Mouse (Mus musculus) ES-E14 (cell line): ENCODE measurements at regions not wholly inside any gene's neighbourhood (a gene's known extent, or its start where the extent isn't known, plus 50 kb on each side); places are given as distances from the start of the nearest gene placed in this dataset.

Source experiments
- DNase-seq: peaks from one replicate; pipeline ENCODE4 v3.0.0-alpha.2; 2013; ENCODE audit warnings: low read depth, low spot score
- H3K27ac ChIP-seq: 2 replicates; pipeline ENCODE4 v1.5.1; 2012; ENCODE audit warnings: low read depth, mild to moderate bottlenecking, low read length, moderate library complexity, mixed read lengths; ENCODE audit not compliant: poor library complexity, insufficient read depth, severe bottlenecking
- H3K36me3 ChIP-seq: 2 replicates; pipeline ENCODE4 v1.6.1; 2012; ENCODE audit warnings: mild to moderate bottlenecking, low read length, moderate library complexity, mixed read lengths; ENCODE audit not compliant: control insufficient read depth, poor library complexity, insufficient read depth, severe bottlenecking
- H3K4me1 ChIP-seq, 2 experiments: fragments of 150-350 bp in 1 of 2; sonication (generic) in 1 of 2; 2 replicates each; pipeline ENCODE4 v1.6.1; 2012; ENCODE audit warnings: low read length in 2 of 2, mild to moderate bottlenecking in 1 of 2, mixed read lengths in 1 of 2; ENCODE audit not compliant: control insufficient read depth in 2 of 2, insufficient read depth in 2 of 2, poor library complexity in 1 of 2
- H3K4me3 ChIP-seq, 2 experiments: fragments of 150-350 bp in 1 of 2; sonication (generic) in 1 of 2; 2 replicates each; pipeline ENCODE4 v1.5.1; 2012; ENCODE audit warnings: low read length in 2 of 2, low read depth in 1 of 2, mild to moderate bottlenecking in 1 of 2, mixed read lengths in 1 of 2; ENCODE audit not compliant: insufficient read depth in 1 of 2, poor library complexity in 1 of 2, severe bottlenecking in 1 of 2
- H3K9ac ChIP-seq: 2 replicates; pipeline ENCODE4 v1.6.1; 2012; ENCODE audit warnings: low read depth, mild to moderate bottlenecking, low read length, mixed read lengths; ENCODE audit not compliant: poor library complexity, insufficient read depth, severe bottlenecking
- H3K9me3 ChIP-seq: fragments of 150-350 bp; sonication (generic); 2 replicates; pipeline ENCODE4 v1.6.1; 2012; ENCODE audit warnings: low read depth, mild to moderate bottlenecking, low read length; ENCODE audit not compliant: control insufficient read depth, insufficient read depth
- CHD2 ChIP-seq: IDR thresholded peaks from 2 replicates; pipeline ENCODE4 v1.6.1; 2014; ENCODE audit warnings: mild to moderate bottlenecking, low read depth, low read length, inconsistent platforms
- HCFC1 ChIP-seq: IDR thresholded peaks from 2 replicates; pipeline ENCODE4 v1.6.1; 2012; ENCODE audit warnings: low read length, inconsistent platforms, borderline replicate concordance; ENCODE audit not compliant: insufficient read depth
- MAFK ChIP-seq: IDR thresholded peaks from 2 replicates; pipeline ENCODE4 v1.6.1; 2014; ENCODE audit warnings: mild to moderate bottlenecking, low read depth, low read length, inconsistent platforms; ENCODE audit not compliant: insufficient read depth
- ZC3H11A ChIP-seq: IDR thresholded peaks from 2 replicates; pipeline ENCODE4 v1.6.1; 2012; ENCODE audit warnings: low read depth, mild to moderate bottlenecking, inconsistent platforms, low read length, borderline replicate concordance
- ZNF384 ChIP-seq: IDR thresholded peaks from 2 replicates; pipeline ENCODE4 v1.6.1; 2012; ENCODE audit warnings: low read depth, low read length, inconsistent platforms
- in situ Hi-C, 2 experiments: fragments of 600-800 bp; cut with MboI; formaldehyde crosslinking; loops; one replicate each; pipeline ENCODE4 v1.15.1; 2025; ENCODE audit warnings: low sequenced_read_pairs in 2 of 2, inconsistent platforms in 1 of 2; ENCODE audit not compliant: unreplicated experiment in 2 of 2

- Histone ChIP-seq H3K9me3 (no peaks in the 10 kb centered on the region), H3K27ac (no peak overlapping the region), H3K36me3 (no peaks in the 10 kb centered on the region), H3K4me3 (peak overlapping the region; percentile 37 to 42), H3K4me1 (peaks cover 9 to 15% of the 10 kb centered on the region in 2 experiments), H3K9ac (peak overlapping the region; percentile 34; the same call in 1 of the 2 replicates)
- in situ Hi-C loops = no loop called here
- TF ChIP-seq MAFK (no peak), ZC3H11A (no peak), HCFC1 (no peak), CHD2 (no peak), ZNF384 (no peak)
- no peak for DNase-seq
These were observed 78.8 kb upstream of the Tbca start for GRCm38 (mm10) chr13:94709691-94710573.

- no peak overlapping the region for H3K27ac ChIP-seq
- peak overlapping the region; percentile 37 to 42; a peak in 3 of 4 replicates for H3K4me3 ChIP-seq
- in situ Hi-C loops = no loop called here
- no peaks in the 10 kb centered on the region for H3K9me3 ChIP-seq
- peak; percentile 33 for DNase-seq
- H3K9ac ChIP-seq = no peak overlapping the region
- no peaks in the 10 kb centered on the region for H3K36me3 ChIP-seq
- peaks cover 9 to 15% of the 10 kb centered on the region in 2 experiments for H3K4me1 ChIP-seq
- TF ChIP-seq ZC3H11A (no peak), CHD2 (no peak), ZNF384 (no peak), HCFC1 (no peak), MAFK (no peak)
These were observed 78.0 kb upstream of the Tbca start for GRCm38 (mm10) chr13:94710574-94711172.

DNA sequence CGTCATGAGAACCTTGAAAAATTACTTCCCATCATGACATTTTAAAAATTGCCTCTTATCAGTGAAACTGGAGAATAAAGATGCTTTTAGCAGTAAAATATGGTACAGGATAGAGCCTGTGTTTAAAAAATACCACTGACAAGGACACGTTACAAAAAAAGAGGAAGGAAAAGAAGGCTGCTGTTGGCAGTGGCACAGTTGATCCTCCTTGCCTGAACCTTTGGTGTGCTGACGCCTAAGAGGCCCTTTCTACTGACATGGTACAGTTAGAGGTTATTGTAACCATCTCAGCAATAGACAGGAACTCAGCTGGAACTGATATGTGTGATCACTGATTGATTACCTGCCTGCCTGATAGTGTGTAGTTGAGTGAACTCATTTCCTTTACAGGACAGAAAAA lies 75.3 kb upstream of the Tbca start:
- Histone ChIP-seq H3K4me1 (peaks cover 3 to 5% of the 10 kb centered on the region in 2 experiments; a peak in 3 of 4 replicates), H3K27ac (no peak overlapping the region), H3K9me3 (no peaks in the 10 kb centered on the region), H3K9ac (no peak overlapping the region), H3K4me3 (no peak overlapping the region), H3K36me3 (no peaks in the 10 kb centered on the region)
- no peak for TF ChIP-seq ZNF384
- no peak for TF ChIP-seq HCFC1
- no peak for TF ChIP-seq ZC3H11A
- no peak for TF ChIP-seq MAFK
- no peak for TF ChIP-seq CHD2
- no peak for DNase-seq
- in situ Hi-C loops = no loop called here

- DNase-seq = no peak
- H3K4me3 ChIP-seq = no peak overlapping the region
- no peaks in the 10 kb centered on the region for H3K36me3 ChIP-seq
- in situ Hi-C loops = no loop called here
- no peaks in the 10 kb centered on the region for H3K9me3 ChIP-seq
- no peak overlapping the region for H3K27ac ChIP-seq
- H3K4me1 ChIP-seq = no peaks in the 10 kb centered on the region
- TF ChIP-seq ZC3H11A (no peak), CHD2 (no peak), MAFK (no peak), ZNF384 (no peak), HCFC1 (no peak)
- no peak overlapping the region for H3K9ac ChIP-seq
These were observed 67.1 kb upstream of the Tbca start for GRCm38 (mm10) chr13:94721625-94722024.
